Mouse (Mus musculus) embryonic facial prominence, embryonic 12.5 days (tissue): ENCODE measurements at regions not wholly inside any gene's neighbourhood (a gene's known extent, or its start where the extent isn't known, plus 50 kb on each side); places are given as distances from the start of the nearest gene placed in this dataset.

Experiments used
- ATAC-seq: fragments of 200-750 bp; cut with Nextera tagmentation; 2 replicates; pipeline ENCODE4 v1.8.0; 2017; ENCODE audit not compliant: insufficient number of reproducible peaks, insufficient read depth, low FRiP score, low TSS enrichment
- H3K27ac ChIP-seq: fragments of 300-500 bp; sonication (generic); 2 replicates; pipeline ENCODE4 v1.5.1; 2016; ENCODE audit warnings: mild to moderate bottlenecking
- H3K27me3 ChIP-seq: fragments of 300-500 bp; sonication (generic); 2 replicates; pipeline ENCODE4 v1.6.1; 2016; ENCODE audit warnings: mild to moderate bottlenecking, moderate library complexity
- H3K36me3 ChIP-seq: fragments of 300-500 bp; sonication (generic); 2 replicates; pipeline ENCODE4 v1.6.1; 2016; ENCODE audit warnings: mild to moderate bottlenecking
- H3K4me1 ChIP-seq: fragments of 300-500 bp; sonication (generic); 2 replicates; pipeline ENCODE4 v1.6.1; 2016
- H3K4me2 ChIP-seq: fragments of 300-500 bp; sonication (generic); replicated peaks from 2 replicates; pipeline ENCODE4 v1.6.1; 2016; ENCODE audit warnings: mild to moderate bottlenecking, moderate library complexity
- H3K4me3 ChIP-seq: fragments of 300-500 bp; sonication (generic); 2 replicates; pipeline ENCODE4 v1.5.1; 2016; ENCODE audit warnings: mild to moderate bottlenecking
- H3K9ac ChIP-seq: fragments of 300-500 bp; sonication (generic); 2 replicates; pipeline ENCODE4 v1.6.1; 2016; ENCODE audit warnings: mild to moderate bottlenecking, moderate library complexity
- H3K9me3 ChIP-seq: fragments of 300-500 bp; sonication (generic); 2 replicates; pipeline ENCODE4 v1.6.1; 2016; ENCODE audit warnings: mild to moderate bottlenecking, moderate library complexity
- WGBS: fragments of 180-500 bp; shearing (Covaris S2); methylation state at CpG from one replicate; pipeline ENCODE4 v1.1.7; 2016; 5-methylcytosine and 5-hydroxymethylcytosine counted together

DNA sequence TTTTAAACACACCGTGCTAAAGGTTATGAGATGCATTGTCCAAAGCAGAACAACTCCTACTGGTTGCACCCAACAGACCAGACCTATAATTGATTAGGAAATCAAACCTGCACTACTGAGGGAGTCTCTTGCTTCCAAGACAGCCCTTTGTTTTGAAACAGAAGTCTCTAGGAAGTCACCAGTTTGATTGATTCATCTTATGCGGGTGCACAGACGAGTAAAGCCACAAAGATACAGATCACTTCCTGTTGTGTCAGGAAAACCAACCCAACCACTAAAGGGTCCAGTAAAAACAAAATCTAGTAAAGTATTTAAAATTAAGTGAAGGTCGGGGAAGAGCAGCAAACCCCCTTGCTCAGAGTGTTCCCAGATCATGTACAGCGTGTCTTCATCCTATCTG is 58.3 kb upstream of the N6amt1 start:
- no peaks in the 10 kb centered on the region for H3K36me3 ChIP-seq
- WGBS, result 88% methylated on average over 5 of the region's 5 CpGs
- no peak overlapping the region for H3K4me3 ChIP-seq
- no peaks in the 10 kb centered on the region for H3K9me3 ChIP-seq
- H3K9ac ChIP-seq, result no peak overlapping the region
- no peaks in the 10 kb centered on the region for H3K27me3 ChIP-seq
- H3K27ac ChIP-seq, result no peak overlapping the region
- no peak for ATAC-seq
- H3K4me2 ChIP-seq, result no peak overlapping the region
- H3K4me1 ChIP-seq, result no peaks in the 10 kb centered on the region

GRCm38 (mm10) chr16:87292826-87293225 is 61.2 kb upstream of the N6amt1 start:
- ATAC-seq, result no peak
- 90% methylated on average over 1 of the region's 1 CpGs for WGBS

GRCm38 (mm10) chr16:87291716-87292115 is 62.3 kb upstream of the N6amt1 start:
- Histone ChIP-seq H3K9me3 (no peaks in the 10 kb centered on the region), H3K27me3 (no peaks in the 10 kb centered on the region), H3K9ac (no peak overlapping the region), H3K4me2 (no peak overlapping the region), H3K27ac (no peak overlapping the region), H3K4me1 (no peaks in the 10 kb centered on the region), H3K4me3 (no peak overlapping the region), H3K36me3 (no peaks in the 10 kb centered on the region)
- ATAC-seq, result no peak
- 80% methylated on average over 2 of the region's 2 CpGs for WGBS

More at GRCm38 (mm10) chr16:87292826-87293225, 61.2 kb upstream of the N6amt1 start:
- no peaks in the 10 kb centered on the region for H3K4me1 ChIP-seq
- H3K9me3 ChIP-seq, result no peaks in the 10 kb centered on the region
- no peaks in the 10 kb centered on the region for H3K36me3 ChIP-seq
- no peak overlapping the region for H3K9ac ChIP-seq
- H3K4me2 ChIP-seq, result no peak overlapping the region
- H3K27me3 ChIP-seq, result no peaks in the 10 kb centered on the region
- no peak overlapping the region for H3K4me3 ChIP-seq
- H3K27ac ChIP-seq, result no peak overlapping the region

- Histone ChIP-seq H3K27me3 (no peaks in the 10 kb centered on the region), H3K4me1 (no peaks in the 10 kb centered on the region), H3K9me3 (no peaks in the 10 kb centered on the region), H3K4me3 (no peak overlapping the region), H3K36me3 (no peaks in the 10 kb centered on the region), H3K27ac (no peak overlapping the region), H3K4me2 (no peak overlapping the region), H3K9ac (no peak overlapping the region)
- no peak for ATAC-seq
- WGBS, result 77% methylated on average over 2 of the region's 2 CpGs
These were observed 68.3 kb upstream of the N6amt1 start for GRCm38 (mm10) chr16:87285639-87286038.

DNA sequence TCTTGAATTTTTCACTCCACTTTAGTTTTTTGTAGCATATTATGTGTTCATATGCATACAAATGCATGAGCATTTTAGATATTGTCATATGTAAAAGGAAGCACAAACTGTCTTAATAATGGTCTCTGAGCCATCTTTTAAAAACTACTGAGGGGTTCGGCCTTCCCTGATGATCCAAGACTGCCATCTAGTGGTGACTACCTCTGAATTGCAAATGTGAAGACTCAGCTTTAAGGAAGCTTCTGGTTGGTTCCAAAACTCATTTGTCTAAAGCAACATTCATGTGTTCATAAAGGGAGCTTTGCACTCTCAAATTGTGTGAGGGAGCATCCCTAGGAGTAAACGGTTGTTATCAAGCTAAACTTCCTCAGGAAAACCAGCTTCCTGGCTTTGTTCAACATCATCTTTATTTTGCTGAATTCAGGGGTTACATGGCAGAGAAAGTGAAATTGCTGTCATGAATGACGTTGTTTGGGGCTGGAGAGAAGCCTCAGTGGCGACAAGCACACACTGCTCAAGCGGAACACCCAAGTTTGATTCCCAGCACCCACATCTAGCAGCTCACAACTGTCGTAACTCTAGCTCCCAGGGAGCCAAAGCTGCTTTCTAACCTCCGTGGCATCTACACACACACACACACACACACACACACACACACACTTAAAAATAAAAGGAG is 69.0 kb upstream of the N6amt1 start:
- no peak overlapping the region for H3K4me2 ChIP-seq
- H3K27me3 ChIP-seq, result no peaks in the 10 kb centered on the region
- no peak overlapping the region for H3K4me3 ChIP-seq
- no peaks in the 10 kb centered on the region for H3K9me3 ChIP-seq
- no peak overlapping the region for H3K27ac ChIP-seq
- no peaks in the 10 kb centered on the region for H3K36me3 ChIP-seq
- 61% methylated on average over 7 of the region's 7 CpGs for WGBS
- ATAC-seq, result no peak
- no peaks in the 10 kb centered on the region for H3K4me1 ChIP-seq
- H3K9ac ChIP-seq, result no peak overlapping the region

- no peaks in the 10 kb centered on the region for H3K27me3 ChIP-seq
- no peak for ATAC-seq
- H3K27ac ChIP-seq, result no peak overlapping the region
These were observed 75.5 kb upstream of the N6amt1 start for GRCm38 (mm10) chr16:87278518-87278917.

DNA sequence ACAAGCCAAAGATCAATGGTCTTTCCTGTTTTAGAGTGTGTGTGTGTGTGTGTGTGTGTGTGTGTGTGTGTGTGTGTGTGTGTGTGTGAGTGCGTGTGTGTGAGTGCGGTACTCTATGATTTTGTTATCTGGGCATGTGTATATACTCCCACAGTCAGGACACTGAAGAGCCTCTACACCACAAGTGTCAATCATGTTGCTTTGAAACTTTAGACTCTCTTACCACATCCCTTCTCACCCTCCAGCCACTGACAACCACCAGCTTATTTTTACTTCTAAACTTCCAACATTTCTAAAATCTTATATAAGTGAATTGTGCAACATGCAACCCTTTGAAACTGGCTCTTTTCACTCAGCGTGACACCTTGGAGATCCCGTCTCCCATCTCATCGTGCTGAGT is 81.6 kb upstream of the N6amt1 start:
- no peak overlapping the region for H3K27ac ChIP-seq
- no peak overlapping the region for H3K4me2 ChIP-seq
- no peak overlapping the region for H3K9ac ChIP-seq
- WGBS, result 91% methylated on average over 5 of the region's 5 CpGs
- no peaks in the 10 kb centered on the region for H3K36me3 ChIP-seq
- H3K9me3 ChIP-seq, result no peaks in the 10 kb centered on the region
- H3K4me3 ChIP-seq, result no peak overlapping the region
- no peaks in the 10 kb centered on the region for H3K4me1 ChIP-seq
- H3K27me3 ChIP-seq, result no peaks in the 10 kb centered on the region
- ATAC-seq, result no peak

More at GRCm38 (mm10) chr16:87278518-87278917, 75.5 kb upstream of the N6amt1 start:
- 69% methylated on average over 1 of the region's 1 CpGs for WGBS
- Histone ChIP-seq H3K36me3 (no peaks in the 10 kb centered on the region), H3K4me3 (no peak overlapping the region), H3K4me1 (no peaks in the 10 kb centered on the region), H3K9ac (no peak overlapping the region), H3K4me2 (no peak overlapping the region), H3K9me3 (no peaks in the 10 kb centered on the region)

GRCm38 (mm10) chr16:87267954-87268804 is 85.8 kb upstream of the N6amt1 start:
- Histone ChIP-seq H3K4me3 (no peak overlapping the region), H3K9ac (no peak overlapping the region), H3K4me2 (no peak overlapping the region), H3K9me3 (no peaks in the 10 kb centered on the region), H3K27me3 (no peaks in the 10 kb centered on the region), H3K4me1 (no peaks in the 10 kb centered on the region), H3K36me3 (no peaks in the 10 kb centered on the region), H3K27ac (no peak overlapping the region)
- 82% methylated on average over 9 of the region's 9 CpGs for WGBS
- no peak for ATAC-seq

GRCm38 (mm10) chr16:87267517-87267916 is 86.5 kb upstream of the N6amt1 start:
- Histone ChIP-seq H3K4me2 (no peak overlapping the region), H3K36me3 (no peaks in the 10 kb centered on the region), H3K9me3 (no peaks in the 10 kb centered on the region), H3K27me3 (no peaks in the 10 kb centered on the region), H3K9ac (no peak overlapping the region), H3K4me1 (no peaks in the 10 kb centered on the region), H3K4me3 (no peak overlapping the region), H3K27ac (no peak overlapping the region)
- no peak for ATAC-seq
- WGBS, result 85% methylated on average over 4 of the region's 4 CpGs

- no peak overlapping the region for H3K4me3 ChIP-seq
- no peak overlapping the region for H3K9ac ChIP-seq
- H3K9me3 ChIP-seq, result no peaks in the 10 kb centered on the region
- no peaks in the 10 kb centered on the region for H3K27me3 ChIP-seq
- 49% methylated on average over 4 of the region's 4 CpGs for WGBS
- no peaks in the 10 kb centered on the region for H3K36me3 ChIP-seq
- H3K4me2 ChIP-seq, result no peak overlapping the region
- no peaks in the 10 kb centered on the region for H3K4me1 ChIP-seq
- no peak overlapping the region for H3K27ac ChIP-seq
- no peak for ATAC-seq
These were observed 90.4 kb upstream of the N6amt1 start for GRCm38 (mm10) chr16:87263571-87263970.

DNA sequence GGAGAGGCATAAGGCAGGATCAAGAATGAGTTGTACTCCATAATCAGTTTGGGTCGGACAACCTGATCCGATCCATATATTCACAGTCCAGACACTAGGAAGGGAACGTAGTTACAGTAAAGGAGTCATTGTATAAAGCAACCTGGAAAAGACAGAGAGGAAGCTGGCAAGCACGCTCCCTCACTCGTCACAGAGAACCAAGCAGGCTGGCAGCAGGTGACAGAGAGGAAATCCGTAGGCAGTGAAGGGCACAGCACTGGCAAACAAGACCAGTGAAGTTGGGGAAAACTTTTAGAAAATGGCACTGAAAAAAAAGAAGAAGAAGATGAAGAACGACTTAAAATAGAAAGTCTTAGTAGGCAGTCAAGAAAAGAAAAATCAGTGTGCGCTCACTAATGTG is 90.9 kb upstream of the N6amt1 start:
- H3K27me3 ChIP-seq, result no peaks in the 10 kb centered on the region
- H3K4me3 ChIP-seq, result no peak overlapping the region
- no peak overlapping the region for H3K4me2 ChIP-seq
- H3K27ac ChIP-seq, result no peak overlapping the region
- H3K36me3 ChIP-seq, result no peaks in the 10 kb centered on the region
- H3K9me3 ChIP-seq, result no peaks in the 10 kb centered on the region
- no peaks in the 10 kb centered on the region for H3K4me1 ChIP-seq
- no peak for ATAC-seq
- no peak overlapping the region for H3K9ac ChIP-seq
- WGBS, result 81% methylated on average over 8 of the region's 8 CpGs

DNA sequence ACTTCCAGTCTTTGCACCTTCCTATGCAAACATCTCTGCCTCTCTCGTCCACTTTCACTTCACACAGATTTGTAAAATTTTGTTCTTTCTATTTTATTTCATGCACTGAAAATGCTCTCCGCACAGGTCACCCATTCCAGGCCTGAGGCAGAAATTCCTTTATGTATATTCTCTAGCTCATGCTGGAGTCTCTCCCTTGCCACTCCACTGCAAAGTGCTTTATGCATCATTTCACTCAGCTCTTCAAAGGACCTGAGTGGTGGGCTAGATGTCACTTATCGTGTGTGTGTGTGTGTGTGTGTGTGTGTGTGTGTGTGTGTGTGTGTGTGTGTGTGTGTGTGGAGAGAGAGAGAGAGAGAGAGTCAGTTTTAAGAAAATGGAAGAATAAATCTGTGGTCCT is 91.5 kb upstream of the N6amt1 start:
- Histone ChIP-seq H3K4me2 (no peak overlapping the region), H3K27me3 (no peaks in the 10 kb centered on the region), H3K36me3 (no peaks in the 10 kb centered on the region), H3K4me1 (no peaks in the 10 kb centered on the region), H3K9ac (no peak overlapping the region), H3K4me3 (no peak overlapping the region), H3K27ac (no peak overlapping the region), H3K9me3 (no peaks in the 10 kb centered on the region)
- no peak for ATAC-seq
- WGBS, result 80% methylated on average over 3 of the region's 3 CpGs
